Comparison of ENCODE assay signal across 13 mouse cellular contexts in genomic region chr12:109473575-109473976, GRCm38 (mm10). TPM values are rescaled to one million over a fixed set of nuclear protein-coding genes. Genes with fewer than 3 reads are reported as not detected.
DNase-seq lines count a peak whose midpoint lies in the region; ATAC-seq and TF ChIP-seq lines count a peak whose summit lies in the region.
"Had no signal": no experiment of that assay in that cellular context is flagged by ENCODE, and none has a peak within 500 bp of the region (broad histone marks: within the 10 kb centered on the region; RNA-seq: fewer than 3 reads in every experiment).

No protein-coding gene starts in this region.

- no peak overlapping the region for H3K27ac ChIP-seq in kidney, postnatal 0 days
- H3K27ac ChIP-seq: heart, adult 2 months; neural tube, embryonic 13.5 days had no signal

- H3K4me3 ChIP-seq in kidney, postnatal 0 days (replicated peaks; ENCODE audit: low read depth, low read length), result no peak overlapping the region
- H3K4me3 ChIP-seq: heart, adult 2 months; megakaryocyte, embryonic 14.5 days; neural tube, embryonic 13.5 days had no signal

- no peaks in the 10 kb centered on the region for H3K9me3 ChIP-seq in kidney, postnatal 0 days (replicated peaks; ENCODE audit: low read length)
- H3K9me3 ChIP-seq: megakaryocyte, embryonic 14.5 days; neural tube, embryonic 13.5 days had no signal

- no peaks in the 10 kb centered on the region for H3K36me3 ChIP-seq in kidney, postnatal 0 days (ENCODE audit: insufficient read depth, low read length)
- H3K36me3 ChIP-seq: neural tube, embryonic 13.5 days had no signal

- no peak for TF ChIP-seq CTCF in kidney, postnatal 0 days (IDR thresholded peaks at IDR 0.05; ENCODE audit: low read depth)

- 12% methylated on average over 6 of the region's 6 CpGs for WGBS in kidney, postnatal 0 days

- DNase-seq in cerebellum, postnatal 10 days, result peak; percentile 24 to 37
- no peak for DNase-seq in cerebellum, adult 11 months
- peak; percentile 52 for DNase-seq in kidney, postnatal 0 days (ENCODE audit: low spot score)
- no peak for DNase-seq in kidney, postnatal 36 days
- peak; percentile 56 for DNase-seq in brain, adult 2 months (ENCODE audit: low read depth, low spot score)
- peak; percentile 84 for DNase-seq in lung, postnatal 10 days
- no peak for DNase-seq in B cell, adult 2 months
- DNase-seq in thymus, postnatal 14 days, result no peak
- DNase-seq: heart, adult 2 months; kidney, adult 2 months had no signal

- H3K9ac ChIP-seq in kidney, postnatal 0 days (ENCODE audit: low read depth, low read length), result no peak overlapping the region
- H3K9ac ChIP-seq: neural tube, embryonic 13.5 days had no signal

- no peak for ATAC-seq in kidney, postnatal 0 days (replicated peaks; ENCODE audit: low FRiP score, low read depth)
- ATAC-seq: Patski had no signal

- H3K4me2 ChIP-seq in kidney, postnatal 0 days (ENCODE audit: low read length), result no peak overlapping the region
- H3K4me2 ChIP-seq: neural tube, embryonic 13.5 days had no signal

- no peaks in the 10 kb centered on the region for H3K4me1 ChIP-seq in kidney, postnatal 0 days (replicated peaks; ENCODE audit: insufficient read depth, low read length)
- H3K4me1 ChIP-seq: neural tube, embryonic 13.5 days had no signal

- no peaks in the 10 kb centered on the region for H3K27me3 ChIP-seq in kidney, postnatal 0 days (ENCODE audit: insufficient read depth, low read length)

RNA-seq across cellular contexts. Expression of gene Dlk1, which starts 21.0 kb away (rescaled TPM):
- polyA plus RNA-seq in kidney, postnatal 0 days (2015; fragmentation: Nextera tagmentation; extraction: Ambion mirVana), result 25.2 and 31.1 TPM in 2 replicates
- polyA plus RNA-seq: Patski had no signal

Comparison
In these comparisons a context has a peak if more than half of its experiments do, and no peak if none do; other contexts are left out.
1. DNase-seq: peak in cerebellum, postnatal 10 days (2 of 2), kidney, postnatal 0 days (single experiment), brain, adult 2 months (single experiment) and lung, postnatal 10 days (single experiment); none in cerebellum, adult 11 months (single experiment), kidney, postnatal 36 days (0 of 2), B cell, adult 2 months (0 of 2) and thymus, postnatal 14 days (single experiment).